Mouse (Mus musculus): ENCODE results near the gene Nfkbil1. TPM values are rescaled to one million over a fixed set of nuclear protein-coding genes. Genes with fewer than 3 reads are reported as not detected.

The Nfkbil1 gene
- polyA plus RNA-seq, 1 experiment = 7.9 TPM

DNA sequence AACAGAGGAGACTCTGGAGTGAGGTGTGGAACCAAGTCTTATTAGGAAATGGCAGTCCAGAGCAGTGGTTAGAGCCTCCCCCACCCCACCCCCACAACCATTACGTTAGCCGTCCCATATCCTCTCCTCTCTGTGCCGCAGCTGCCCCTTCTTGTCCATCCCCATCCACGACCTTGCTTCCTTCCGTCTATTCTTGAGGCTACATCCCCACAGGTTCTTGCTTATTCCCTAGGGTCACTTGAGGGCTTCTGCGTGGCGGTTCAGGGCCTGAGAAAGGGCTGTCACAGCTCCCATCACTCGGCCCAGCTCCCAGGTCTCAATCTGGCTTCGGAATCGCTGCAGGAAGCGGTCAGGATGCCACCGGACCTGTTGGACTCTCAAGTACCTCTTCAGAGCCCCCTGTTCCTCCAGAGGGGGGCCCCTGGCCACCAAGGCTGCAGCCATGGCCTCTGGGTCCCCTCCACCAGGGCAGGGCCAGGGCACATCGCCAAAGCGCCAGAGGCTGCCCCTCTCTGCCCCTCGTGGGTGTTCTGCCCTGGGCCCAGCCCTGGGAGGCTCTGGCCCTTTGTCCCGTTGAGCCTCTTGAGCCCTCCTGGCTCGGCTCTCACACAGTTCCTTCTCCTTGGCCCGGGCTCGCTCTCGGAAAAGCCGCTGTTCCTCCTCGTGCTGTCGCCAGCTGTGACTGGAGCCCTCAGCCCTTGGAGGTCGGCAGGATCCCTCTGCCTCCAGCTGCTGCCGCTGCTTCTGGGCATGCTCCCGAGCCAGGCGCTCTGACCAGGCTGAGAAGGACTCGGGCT lies 15.2 kb downstream of the Nfkbil1 start, which contains the start of gene Gm16181:
Gene Gm16181 (plus strand): TSS at position 679 of the 797 bp plus-strand sequence.
- Histone ChIP-seq H3K36me3 (ENCODE audit: control insufficient read depth, insufficient read depth, low read length, poor library complexity, severe bottlenecking) (no peaks in the 10 kb centered on the region), H3K27ac (ENCODE audit: insufficient read depth, low read length) (no peak within 1 kb of the TSS), H3K4me1 (ENCODE audit: control insufficient read depth, insufficient read depth, low read length) (no peaks in the 10 kb centered on the region), H3K4me3 (ENCODE audit: low read depth, low read length) (peak within 1 kb of the TSS; percentile 18), H3K9me3 (replicated peaks; ENCODE audit: control insufficient read depth, insufficient read depth, low read length, poor library complexity, severe bottlenecking) (no peaks in the 10 kb centered on the region), H3K27me3 (ENCODE audit: control insufficient read depth, insufficient read depth, low read length, poor library complexity, severe bottlenecking) (no peaks in the 10 kb centered on the region), H3K9ac (ENCODE audit: low read depth, poor library complexity, severe bottlenecking) (peak within 1 kb of the TSS; percentile 78)
- no peak for TF ChIP-seq CTCF (IDR thresholded peaks at IDR 0.05; ENCODE audit: low read depth, low read length)
- no peak for TF ChIP-seq POLR2A (IDR thresholded peaks at IDR 0.05; ENCODE audit: insufficient read depth, low read length)
- no peak for TF ChIP-seq EP300 (IDR thresholded peaks at IDR 0.05; ENCODE audit: insufficient read depth, low read depth, low read length)

DNA sequence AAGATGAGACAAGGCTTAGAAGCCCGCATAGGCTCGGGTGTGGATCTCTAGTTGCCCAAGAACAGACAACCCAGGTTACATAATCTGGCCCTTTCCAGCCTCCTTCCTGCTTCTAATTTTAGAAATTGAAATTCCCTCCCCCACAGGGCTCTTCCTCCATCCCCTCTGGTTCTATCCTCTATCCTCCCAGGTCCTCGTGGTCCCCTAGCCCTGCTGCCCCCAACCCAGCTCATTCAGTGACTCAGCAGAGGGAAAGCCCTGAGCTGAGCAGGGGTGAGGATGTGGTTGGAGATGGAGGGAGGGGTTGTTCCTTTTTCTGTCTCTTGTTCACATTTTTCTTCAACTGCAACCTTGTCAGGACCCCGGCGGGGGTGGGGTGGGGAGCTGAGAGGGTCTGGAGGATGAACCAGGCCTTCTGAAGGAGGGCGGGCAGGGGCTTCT lies 16.0 kb downstream of the Nfkbil1 start:
- no peak overlapping the region for H3K27ac ChIP-seq (ENCODE audit: insufficient read depth, low read length)
- TF ChIP-seq POLR2A (IDR thresholded peaks at IDR 0.05; ENCODE audit: insufficient read depth, low read length) (no peak), EP300 (IDR thresholded peaks at IDR 0.05; ENCODE audit: insufficient read depth, low read depth, low read length) (no peak), CTCF (IDR thresholded peaks at IDR 0.05; ENCODE audit: low read depth, low read length) (no peak)
- no peak overlapping the region for H3K9ac ChIP-seq (ENCODE audit: low read depth, poor library complexity, severe bottlenecking)
- no peaks in the 10 kb centered on the region for H3K9me3 ChIP-seq (replicated peaks; ENCODE audit: control insufficient read depth, insufficient read depth, low read length, poor library complexity, severe bottlenecking)
- no peaks in the 10 kb centered on the region for H3K27me3 ChIP-seq (ENCODE audit: control insufficient read depth, insufficient read depth, low read length, poor library complexity, severe bottlenecking)
- H3K4me3 ChIP-seq (ENCODE audit: low read depth, low read length) = no peak overlapping the region
- H3K36me3 ChIP-seq (ENCODE audit: control insufficient read depth, insufficient read depth, low read length, poor library complexity, severe bottlenecking) = no peaks in the 10 kb centered on the region
- H3K4me1 ChIP-seq (ENCODE audit: control insufficient read depth, insufficient read depth, low read length) = no peaks in the 10 kb centered on the region

DNA sequence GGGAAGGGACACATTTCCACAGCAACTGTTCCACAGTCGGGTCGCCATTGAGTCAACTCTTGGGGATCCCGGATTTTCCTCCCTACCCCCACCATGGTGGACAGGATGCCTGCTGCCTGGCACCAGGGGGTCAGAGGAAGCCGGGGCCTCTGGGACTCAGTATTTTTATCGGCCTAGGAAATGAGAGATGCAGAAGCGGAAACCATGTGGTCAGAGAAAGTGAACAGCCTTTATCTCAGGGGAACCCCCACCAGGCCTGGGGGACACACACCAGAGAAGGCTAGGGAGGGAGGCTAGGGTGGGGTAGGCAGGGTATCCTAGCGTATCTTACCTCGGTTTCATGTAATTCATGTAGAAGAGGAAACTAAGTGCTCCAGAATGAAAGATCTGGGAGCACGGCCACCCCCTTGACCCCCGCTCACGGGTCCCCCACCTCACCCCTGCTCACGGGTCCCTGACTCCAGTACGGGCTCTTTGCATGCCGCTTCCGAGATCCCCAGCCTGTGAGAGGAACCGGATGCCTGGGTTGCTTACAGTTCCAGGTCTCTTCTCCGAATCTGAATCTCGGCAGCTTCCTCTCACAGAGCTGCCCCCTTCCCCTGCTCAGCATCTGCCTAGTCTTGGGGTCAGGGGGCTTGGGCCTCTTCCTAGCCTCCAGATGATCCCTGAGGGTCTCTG lies 16.9 kb downstream of the Nfkbil1 start:
- H3K9ac ChIP-seq (ENCODE audit: low read depth, poor library complexity, severe bottlenecking) = no peak overlapping the region
- TF ChIP-seq CTCF (IDR thresholded peaks at IDR 0.05; ENCODE audit: low read depth, low read length) (no peak), EP300 (IDR thresholded peaks at IDR 0.05; ENCODE audit: insufficient read depth, low read depth, low read length) (no peak), POLR2A (IDR thresholded peaks at IDR 0.05; ENCODE audit: insufficient read depth, low read length) (no peak)
- no peaks in the 10 kb centered on the region for H3K36me3 ChIP-seq (ENCODE audit: control insufficient read depth, insufficient read depth, low read length, poor library complexity, severe bottlenecking)

DNA sequence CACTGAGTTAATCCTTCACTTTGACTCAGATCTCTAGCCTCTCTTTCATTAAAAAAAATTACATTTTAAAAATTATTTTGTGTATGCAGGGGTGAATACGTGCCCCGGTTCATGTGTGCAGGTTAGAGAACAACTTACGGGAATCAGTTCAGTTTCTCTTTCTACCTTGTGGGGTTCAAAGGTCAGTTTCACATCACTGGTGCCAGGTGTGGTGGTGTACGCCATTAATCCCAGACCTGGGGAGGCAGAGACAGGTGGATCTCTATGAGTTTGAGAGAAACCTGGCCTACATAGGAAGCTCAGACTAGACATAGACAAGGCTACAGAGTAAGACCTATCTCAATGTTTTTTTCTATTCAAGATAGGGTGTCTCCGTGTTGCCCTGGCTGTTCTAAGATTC lies 22.5 kb downstream of the Nfkbil1 start:
- Histone ChIP-seq H3K4me3 (ENCODE audit: low read depth, low read length) (no peak overlapping the region), H3K27me3 (ENCODE audit: control insufficient read depth, insufficient read depth, low read length, poor library complexity, severe bottlenecking) (no peaks in the 10 kb centered on the region), H3K9me3 (replicated peaks; ENCODE audit: control insufficient read depth, insufficient read depth, low read length, poor library complexity, severe bottlenecking) (no peaks in the 10 kb centered on the region), H3K4me1 (ENCODE audit: control insufficient read depth, insufficient read depth, low read length) (no peaks in the 10 kb centered on the region), H3K27ac (ENCODE audit: insufficient read depth, low read length) (no peak overlapping the region), H3K9ac (ENCODE audit: low read depth, poor library complexity, severe bottlenecking) (no peak overlapping the region), H3K36me3 (ENCODE audit: control insufficient read depth, insufficient read depth, low read length, poor library complexity, severe bottlenecking) (no peaks in the 10 kb centered on the region)
- TF ChIP-seq POLR2A (IDR thresholded peaks at IDR 0.05; ENCODE audit: insufficient read depth, low read length) (no peak), EP300 (IDR thresholded peaks at IDR 0.05; ENCODE audit: insufficient read depth, low read depth, low read length) (no peak)

More for the DNA sequence above, 16.9 kb downstream of the Nfkbil1 start:
- H3K27ac ChIP-seq (ENCODE audit: insufficient read depth, low read length) = no peak overlapping the region
- H3K27me3 ChIP-seq (ENCODE audit: control insufficient read depth, insufficient read depth, low read length, poor library complexity, severe bottlenecking) = no peaks in the 10 kb centered on the region
- no peaks in the 10 kb centered on the region for H3K9me3 ChIP-seq (replicated peaks; ENCODE audit: control insufficient read depth, insufficient read depth, low read length, poor library complexity, severe bottlenecking)
- H3K4me1 ChIP-seq (ENCODE audit: control insufficient read depth, insufficient read depth, low read length) = no peaks in the 10 kb centered on the region
- no peak overlapping the region for H3K4me3 ChIP-seq (ENCODE audit: low read depth, low read length)

DNA sequence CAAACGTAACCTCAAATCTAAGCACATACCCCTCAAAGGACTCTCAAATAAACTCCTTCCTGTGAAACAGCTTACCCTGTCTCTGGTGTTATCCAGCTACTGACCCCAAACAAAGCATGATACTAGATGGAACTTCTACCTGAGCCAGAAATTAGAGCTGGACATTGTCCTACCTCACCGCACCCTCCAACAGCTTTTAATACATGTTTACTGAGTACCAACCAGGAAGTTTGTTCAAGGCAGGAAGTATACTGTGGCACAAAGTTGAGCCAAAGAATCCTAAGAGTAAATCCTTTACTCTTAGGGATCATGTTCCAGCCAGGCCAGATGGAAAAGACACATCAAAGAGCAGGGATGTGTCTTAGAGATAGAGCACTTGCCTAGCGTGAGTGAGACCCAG lies 25.0 kb downstream of the Nfkbil1 start:
- Histone ChIP-seq H3K9me3 (replicated peaks; ENCODE audit: control insufficient read depth, insufficient read depth, low read length, poor library complexity, severe bottlenecking) (no peaks in the 10 kb centered on the region), H3K9ac (ENCODE audit: low read depth, poor library complexity, severe bottlenecking) (no peak overlapping the region), H3K4me1 (ENCODE audit: control insufficient read depth, insufficient read depth, low read length) (no peaks in the 10 kb centered on the region), H3K27me3 (ENCODE audit: control insufficient read depth, insufficient read depth, low read length, poor library complexity, severe bottlenecking) (no peaks in the 10 kb centered on the region), H3K4me3 (ENCODE audit: low read depth, low read length) (no peak overlapping the region), H3K27ac (ENCODE audit: insufficient read depth, low read length) (no peak overlapping the region), H3K36me3 (ENCODE audit: control insufficient read depth, insufficient read depth, low read length, poor library complexity, severe bottlenecking) (no peaks in the 10 kb centered on the region)
- TF ChIP-seq EP300 (IDR thresholded peaks at IDR 0.05; ENCODE audit: insufficient read depth, low read depth, low read length) = no peak
- no peak for TF ChIP-seq POLR2A (IDR thresholded peaks at IDR 0.05; ENCODE audit: insufficient read depth, low read length)
- TF ChIP-seq CTCF (IDR thresholded peaks at IDR 0.05; ENCODE audit: low read depth, low read length) = no peak
